Mouse (Mus musculus) left cerebral cortex, adult 9 months (tissue): ENCODE data around the gene Ciao2a.

ENCODE experiments used
- DNase-seq, 2 experiments: peaks; one replicate each; pipeline ENCODE4 v3.0.0; 2022; ENCODE audit warnings: low spot score in 2 of 2

Ciao2a gene

DNA sequence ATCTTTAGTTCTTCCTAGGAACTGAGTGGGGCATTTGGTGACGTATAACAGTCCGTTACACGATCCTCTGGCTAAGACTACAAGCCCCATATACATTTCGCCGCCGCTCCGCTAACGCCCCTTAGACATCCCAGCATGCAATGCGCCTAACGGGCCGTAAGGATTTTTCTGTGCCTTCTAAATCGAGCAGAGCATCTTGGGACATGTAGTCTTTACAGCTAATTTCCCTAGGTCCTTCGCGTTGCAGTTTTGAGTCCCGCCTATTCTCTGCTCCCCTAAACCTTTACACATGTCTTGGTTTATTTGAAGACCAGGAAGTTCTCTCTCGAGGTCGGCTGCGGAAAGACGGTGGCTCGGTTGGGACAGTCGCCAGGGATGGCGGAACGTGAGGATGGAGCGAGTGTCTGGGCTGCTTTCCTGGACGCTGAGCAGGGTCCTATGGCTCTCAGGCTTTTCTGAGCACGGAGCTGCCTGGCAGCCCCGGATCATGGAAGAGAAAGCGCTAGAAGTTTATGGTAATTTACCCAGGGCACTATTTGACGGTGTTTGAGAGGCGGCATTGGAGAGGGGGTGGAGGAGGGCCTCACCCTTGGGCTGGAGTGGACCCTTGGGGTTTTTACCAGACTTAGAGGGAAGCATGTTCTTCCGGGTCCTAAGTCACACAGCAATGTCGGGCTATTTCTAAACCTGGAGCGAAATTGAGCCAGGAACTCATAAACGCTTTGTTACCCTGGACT lies at the start of gene Ciao2a, which contains the start of gene Snx1:
Ciao2a (plus strand) TSS at position 156 of the 737 bp plus-strand sequence.
Snx1 (minus strand) TSS at position 132 of the 737 bp plus-strand sequence.
- peak; percentile 94 to 97 for DNase-seq

DNA sequence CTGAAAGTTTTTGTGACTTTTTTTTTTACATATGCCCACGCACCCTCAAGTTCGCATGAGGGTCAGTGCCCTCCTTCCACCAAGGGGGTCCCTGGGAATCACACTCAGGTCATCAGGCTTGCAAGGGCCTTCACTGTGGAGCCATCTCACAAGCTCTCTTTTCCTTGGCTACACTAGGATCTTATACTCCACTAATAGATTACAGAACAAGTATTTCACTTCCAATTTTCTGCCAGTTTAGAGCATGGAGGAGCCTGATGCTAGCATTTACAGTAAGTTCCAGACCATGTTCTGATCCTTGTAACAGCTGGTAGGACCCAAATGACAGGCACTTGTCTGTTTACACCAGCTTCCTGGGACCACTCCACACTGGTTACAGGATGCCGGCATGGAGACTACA lies 48.3 kb upstream of the Ciao2a start:
- DNase-seq: no peak

DNA sequence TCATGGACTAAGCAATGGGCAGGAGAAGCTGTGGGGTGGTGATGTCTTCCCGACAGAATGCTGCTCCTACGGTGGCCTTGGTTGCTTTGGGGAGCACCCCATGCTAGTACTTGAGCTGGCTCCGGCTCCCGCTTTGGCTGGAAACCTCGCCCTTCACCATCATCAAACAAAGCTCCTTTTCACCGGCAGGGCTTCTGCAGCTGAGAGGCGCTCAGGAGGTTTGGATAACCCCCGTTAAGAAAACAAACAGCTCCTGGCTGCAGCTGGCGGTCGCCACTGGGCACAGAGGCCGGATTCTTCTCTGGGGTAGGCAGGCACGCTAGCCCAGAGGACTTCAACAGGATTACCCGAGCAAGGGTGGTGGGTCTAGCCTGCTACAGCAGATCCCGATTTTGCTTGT lies 47.9 kb upstream of the Ciao2a start:
- DNase-seq: no peak

- no peak for DNase-seq
Observed at GRCm38 (mm10) chr9:66080804-66081459, 45.5 kb upstream of the Ciao2a start.

GRCm38 (mm10) chr9:66081999-66082398 lies 44.4 kb upstream of the Ciao2a start:
- no peak for DNase-seq

- DNase-seq: no peak
Observed at GRCm38 (mm10) chr9:66084171-66084570, 42.2 kb upstream of the Ciao2a start.

DNA sequence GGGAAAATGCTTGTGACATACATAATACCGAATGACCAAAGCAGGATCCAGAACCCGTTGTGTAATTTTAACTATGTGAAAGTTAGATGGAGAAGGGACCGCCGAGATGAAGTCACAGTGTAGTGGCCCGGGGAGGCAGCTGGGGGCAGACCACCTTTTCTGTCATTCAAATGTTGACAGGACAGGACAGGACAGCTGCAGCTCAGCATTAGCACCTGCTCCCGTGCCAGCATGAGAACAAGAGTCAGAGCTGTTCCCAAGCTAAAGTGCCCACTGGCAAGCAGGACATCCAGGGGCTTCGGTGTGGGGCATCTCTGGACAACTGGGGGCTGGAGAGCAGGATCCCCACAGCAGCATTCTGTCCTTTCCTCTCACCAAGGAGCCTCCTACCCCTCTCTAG lies 39.3 kb upstream of the Ciao2a start:
- no peak for DNase-seq

DNA sequence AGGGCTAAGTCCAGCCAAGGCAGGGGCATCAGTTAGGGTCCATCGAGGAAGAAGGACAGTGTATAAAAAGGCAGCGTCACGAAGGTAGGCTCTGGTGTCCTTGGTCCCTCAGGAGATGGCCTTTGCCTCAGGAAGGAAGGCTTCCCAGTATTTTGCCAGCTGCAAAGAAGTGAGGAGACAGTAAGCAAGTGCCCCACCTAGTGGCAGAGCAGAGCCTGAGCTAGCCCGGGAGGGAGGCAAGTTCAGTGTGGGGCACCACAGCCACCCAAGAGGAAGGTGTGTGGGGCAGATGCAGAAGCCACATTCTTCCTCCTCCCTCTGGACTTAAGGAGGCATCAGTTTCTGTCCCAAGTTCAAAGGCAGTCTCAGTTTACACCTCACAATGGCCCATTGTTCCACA lies 38.0 kb upstream of the Ciao2a start:
- peak in 1 of 2 experiments; percentile 56 for DNase-seq

- no peak for DNase-seq
Observed at GRCm38 (mm10) chr9:66090593-66091244, 35.7 kb upstream of the Ciao2a start.

DNA sequence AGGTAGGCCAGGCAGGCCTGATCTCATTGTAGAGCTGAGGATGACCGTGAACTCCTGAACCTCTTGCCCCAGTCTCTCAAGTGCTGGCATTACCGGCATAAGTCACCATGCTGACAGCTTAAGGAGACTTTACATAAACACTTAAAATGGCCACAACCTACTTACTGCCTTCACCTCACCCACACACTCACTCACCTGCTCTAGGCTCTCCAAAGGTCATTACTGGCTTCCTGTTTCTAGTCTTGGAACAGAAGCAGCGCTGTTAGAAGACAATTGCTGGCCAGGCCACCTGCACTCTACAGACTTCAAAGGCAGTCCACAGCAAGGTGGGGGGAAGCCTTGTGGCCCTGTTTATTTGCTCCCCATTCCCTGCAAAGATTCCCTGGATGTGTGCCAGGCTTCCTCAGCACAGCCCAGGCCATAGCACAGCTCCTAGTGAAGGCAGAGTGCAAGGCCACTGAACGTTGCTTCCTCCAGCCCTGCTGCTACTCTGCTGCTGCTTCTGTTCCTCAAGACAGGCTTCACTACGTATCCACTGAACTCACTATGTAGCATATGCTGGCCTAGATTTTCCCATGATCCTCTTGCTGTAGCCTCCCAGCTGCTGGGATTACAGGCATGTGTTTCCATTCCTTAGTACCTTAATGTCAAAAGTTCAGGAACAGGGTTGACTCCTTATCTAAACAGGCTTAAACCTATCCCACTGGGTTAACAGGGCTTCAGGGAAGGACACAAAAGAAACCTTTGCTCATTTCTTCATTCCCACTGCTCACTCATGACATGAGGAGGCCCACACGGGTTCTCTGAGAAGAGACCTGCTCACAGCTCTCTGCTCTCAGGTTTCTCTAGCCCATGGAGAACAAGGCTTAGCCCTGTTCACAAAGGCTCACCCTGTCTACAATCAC lies 34.8 kb upstream of the Ciao2a start:
- DNase-seq: no peak

- DNase-seq: no peak
Observed at GRCm38 (mm10) chr9:66092664-66093063, 33.7 kb upstream of the Ciao2a start.

- DNase-seq: peak in 1 of 2 experiments; percentile 36
Observed at GRCm38 (mm10) chr9:66101577-66101976, 24.8 kb upstream of the Ciao2a start.

GRCm38 (mm10) chr9:66102668-66103067 lies 23.7 kb upstream of the Ciao2a start:
- DNase-seq: peak in 1 of 2 experiments; percentile 32

DNA sequence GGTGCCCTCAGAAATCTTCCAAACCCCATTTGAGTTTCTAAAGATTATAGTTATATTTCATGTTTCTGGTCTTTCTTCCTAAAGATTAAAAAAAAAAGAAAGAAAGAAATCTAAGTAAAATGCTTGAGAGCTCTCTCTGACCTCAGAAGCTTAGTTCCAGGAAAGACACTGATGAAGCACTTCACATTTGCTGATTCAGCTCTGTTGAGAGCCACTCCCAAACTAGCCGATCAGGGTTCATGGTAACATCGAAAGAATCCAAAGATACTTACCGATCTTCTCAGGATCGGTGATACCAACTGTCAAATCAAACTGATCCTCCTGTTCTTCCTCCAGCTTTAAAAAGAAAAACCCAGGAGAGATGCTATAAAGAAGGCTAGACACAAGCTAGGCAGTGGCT lies 21.8 kb upstream of the Ciao2a start:
- DNase-seq: no peak

- DNase-seq: no peak
Observed at GRCm38 (mm10) chr9:66105168-66105567, 21.2 kb upstream of the Ciao2a start.

- DNase-seq: no peak
Observed at GRCm38 (mm10) chr9:66109574-66109973, 16.8 kb upstream of the Ciao2a start.

DNA sequence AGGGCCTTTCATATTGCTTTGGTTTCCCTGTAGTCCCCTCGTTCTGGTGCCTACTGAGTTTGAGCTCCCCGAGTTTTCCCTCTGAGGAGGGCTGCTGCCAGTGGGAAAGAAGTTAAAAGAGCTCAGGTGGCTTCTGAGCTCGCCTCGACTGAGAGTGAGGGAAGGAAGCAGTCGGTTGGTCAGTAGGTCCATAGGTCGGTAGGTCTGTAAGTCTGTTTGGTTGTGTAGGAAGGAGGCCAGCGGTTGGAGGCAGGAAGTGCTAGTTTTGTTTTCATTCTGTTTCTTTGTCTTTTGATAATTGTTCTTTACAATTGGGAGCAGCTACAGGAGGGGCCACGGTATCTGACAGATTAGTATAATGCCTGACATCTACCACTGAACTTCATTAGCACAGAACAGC lies 16.3 kb upstream of the Ciao2a start:
- DNase-seq: no peak

DNA sequence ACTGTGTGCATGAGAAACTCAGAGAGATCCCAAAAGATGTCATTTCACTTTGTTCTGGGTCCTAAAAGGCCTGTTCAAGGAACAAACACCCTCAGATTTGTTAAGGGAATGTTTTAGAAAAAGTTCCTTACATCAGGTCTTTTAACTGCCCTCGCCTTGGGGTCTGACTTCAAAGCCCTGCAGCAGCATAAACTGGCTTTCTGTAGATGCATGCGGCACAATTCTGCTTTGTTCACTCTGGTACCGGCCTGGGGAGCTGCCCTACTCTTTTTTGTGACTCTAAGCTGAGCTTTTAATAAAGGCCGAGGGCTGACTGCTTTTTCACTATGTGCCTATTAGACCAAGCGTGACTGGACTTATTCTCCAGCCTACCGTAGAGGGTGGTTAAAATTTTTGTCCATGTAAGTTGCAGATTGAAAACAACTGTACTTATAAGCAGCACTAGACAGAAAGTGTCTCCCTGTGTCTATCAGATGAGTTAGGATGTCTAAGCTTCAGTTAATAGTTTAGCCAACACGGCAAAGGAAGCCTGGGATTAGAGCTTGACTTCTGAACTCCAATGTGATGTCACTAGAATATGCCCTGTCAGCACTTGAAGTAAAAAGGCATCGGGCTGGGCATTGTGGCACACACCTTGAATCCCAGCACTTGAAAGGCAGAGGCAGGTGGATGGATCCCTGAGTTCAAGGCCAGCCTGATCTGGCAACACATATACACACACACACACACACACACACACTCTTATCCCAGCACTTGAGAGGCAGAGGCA lies 15.6 kb upstream of the Ciao2a start:
- no peak for DNase-seq

DNA sequence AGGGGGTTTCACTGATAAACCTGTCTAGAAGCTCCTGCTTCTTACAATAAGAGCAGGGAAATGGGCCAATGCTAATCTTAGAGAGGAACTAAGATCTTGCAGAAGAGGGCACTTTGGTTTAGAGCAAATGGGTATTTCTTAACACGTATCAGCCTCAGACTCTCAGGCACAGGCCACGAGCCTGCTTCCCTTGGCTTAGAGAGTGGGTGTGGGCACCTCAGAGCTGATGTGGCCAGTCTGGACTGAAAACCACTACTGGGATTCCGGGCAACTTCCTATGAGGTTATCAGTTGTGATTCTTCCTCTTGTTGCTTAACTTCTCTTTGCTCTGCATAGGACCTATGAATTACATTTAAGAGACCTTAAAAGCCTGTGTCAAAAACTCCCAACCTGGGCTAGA lies 12.1 kb upstream of the Ciao2a start:
- no peak for DNase-seq

- no peak for DNase-seq
Observed at GRCm38 (mm10) chr9:66116890-66117289, 9.5 kb upstream of the Ciao2a start.

DNA sequence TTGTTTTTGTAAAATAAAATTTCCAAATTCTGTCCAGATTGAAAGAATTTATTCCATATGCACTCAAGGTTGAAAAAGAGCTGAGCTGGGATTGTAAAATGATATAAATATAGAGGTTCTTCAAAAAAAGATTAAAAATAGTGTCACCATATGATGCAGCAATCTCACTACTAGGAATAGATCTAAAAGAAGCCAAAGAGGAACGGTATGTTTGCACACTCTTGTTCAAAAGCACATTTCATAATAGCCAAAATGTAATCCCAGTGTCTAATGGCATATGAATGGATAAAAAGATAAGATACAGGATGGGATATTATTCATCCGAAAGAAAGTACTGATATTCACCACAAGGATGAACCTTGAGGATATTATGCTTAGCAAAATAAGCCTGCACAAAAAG lies 6.9 kb upstream of the Ciao2a start:
- DNase-seq: no peak
